Mouse (Mus musculus) cerebellum, postnatal 36 days (tissue): ENCODE measurements at regions not wholly inside any gene's neighbourhood (a gene's known extent, or its start where the extent isn't known, plus 50 kb on each side); places are given as distances from the start of the nearest gene placed in this dataset.

Source experiments
- DNase-seq, 2 experiments: peaks; one replicate each; pipeline ENCODE4 v3.0.0; 2021 to 2022; ENCODE audit warnings: mixed read lengths in 2 of 2

- DNase-seq, result no peak
Measured at GRCm38 (mm10) chr4:98282275-98282674, 100.8 kb downstream of the Tm2d1 start.

- no peak for DNase-seq
Measured at GRCm38 (mm10) chr4:98258336-98258735, 124.8 kb downstream of the Tm2d1 start.

GRCm38 (mm10) chr4:98257711-98258110, 125.4 kb downstream of the Tm2d1 start:
- DNase-seq, result no peak

GRCm38 (mm10) chr4:98254856-98255853, 128.0 kb downstream of the Tm2d1 start:
- peak; percentile 16 to 24 for DNase-seq

GRCm38 (mm10) chr4:98243941-98244929, 138.9 kb downstream of the Tm2d1 start:
- peak; percentile 9 to 15 for DNase-seq

GRCm38 (mm10) chr4:98243502-98243901, 139.6 kb downstream of the Tm2d1 start:
- peak; percentile 43 to 45 for DNase-seq

- DNase-seq, result no peak
Measured at GRCm38 (mm10) chr4:98241921-98242320, 141.2 kb downstream of the Tm2d1 start.

GRCm38 (mm10) chr4:98240289-98240688, 142.8 kb downstream of the Tm2d1 start:
- DNase-seq, result no peak

GRCm38 (mm10) chr4:98238075-98238474, 145.0 kb downstream of the Tm2d1 start:
- DNase-seq, result no peak

- no peak for DNase-seq
Measured at GRCm38 (mm10) chr4:98237475-98237874, 145.6 kb downstream of the Tm2d1 start.

GRCm38 (mm10) chr4:98236006-98236783, 146.9 kb downstream of the Tm2d1 start:
- no peak for DNase-seq

GRCm38 (mm10) chr4:98228193-98228592, 154.9 kb downstream of the Tm2d1 start:
- DNase-seq, result no peak

GRCm38 (mm10) chr4:98224366-98224765, 158.7 kb downstream of the Tm2d1 start:
- no peak for DNase-seq

- no peak for DNase-seq
Measured at GRCm38 (mm10) chr4:98223429-98223828, 159.7 kb downstream of the Tm2d1 start.

GRCm38 (mm10) chr4:98221566-98221965, 161.5 kb downstream of the Tm2d1 start:
- no peak for DNase-seq

- DNase-seq, result peak in 1 of 2 experiments; percentile 17
Measured at GRCm38 (mm10) chr4:98215218-98215617, 167.9 kb downstream of the Tm2d1 start.

GRCm38 (mm10) chr4:98207446-98207845, 175.7 kb downstream of the Tm2d1 start:
- DNase-seq, result no peak

- no peak for DNase-seq
Measured at GRCm38 (mm10) chr4:98206245-98206970, 176.7 kb downstream of the Tm2d1 start.

- no peak for DNase-seq
Measured at GRCm38 (mm10) chr4:98203129-98203528, 180.0 kb downstream of the Tm2d1 start.

GRCm38 (mm10) chr4:98202232-98202631, 180.9 kb downstream of the Tm2d1 start:
- no peak for DNase-seq

- peak; percentile 40 to 43 for DNase-seq
Measured at GRCm38 (mm10) chr4:98201102-98201501, 182.0 kb downstream of the Tm2d1 start.

- DNase-seq, result no peak
Measured at GRCm38 (mm10) chr4:98200701-98201100, 182.4 kb downstream of the Tm2d1 start.
